Mouse (Mus musculus): Measurements from ENCODE around the gene Gm42742. TPM values are rescaled to one million over a fixed set of nuclear protein-coding genes. Genes with fewer than 3 reads are reported as not detected.

Gm42742 gene
- polyA plus RNA-seq, 1 experiment from 2014 or later = 21.9 TPM

- peaks cover 11% of the 10 kb centered on the region for H3K36me3 ChIP-seq (ENCODE audit: control insufficient read depth, insufficient read depth, low read length)
- no peaks in the 10 kb centered on the region for H3K9me3 ChIP-seq (ENCODE audit: control insufficient read depth, low read length)
- H3K9ac ChIP-seq (ENCODE audit: low read depth, low read length) = peak within 1 kb of the TSS; percentile 99
- peaks cover 30% of the 10 kb centered on the region for H3K4me1 ChIP-seq (ENCODE audit: control insufficient read depth, insufficient read depth, low read length)
- peak within 1 kb of the TSS; percentile 69 for H3K4me3 ChIP-seq (ENCODE audit: low read length)
- ATAC-seq = peak; percentile 82
- H3K4me2 ChIP-seq (ENCODE audit: low read depth, low read length) = peak within 1 kb of the TSS; percentile 92
- WGBS = under 1% methylated on average over 48 of the region's 63 CpGs
- no peaks in the 10 kb centered on the region for H3K27me3 ChIP-seq (replicated peaks; ENCODE audit: control insufficient read depth, insufficient read depth, low read length)
- peak within 1 kb of the TSS; percentile 95 for H3K27ac ChIP-seq (ENCODE audit: low read length)
Measured at GRCm38 (mm10) chr7:127026984-127027726, 6.3 kb upstream of the Gm42742 start, which contains the start of gene Maz. Gene Maz, minus strand, starts transcription at chr7:127027037.

GRCm38 (mm10) chr7:127026616-127026983, 5.7 kb upstream of the Gm42742 start:
- Histone ChIP-seq H3K9ac (ENCODE audit: low read depth, low read length) (peak overlapping the region; percentile 99), H3K36me3 (ENCODE audit: control insufficient read depth, insufficient read depth, low read length) (peaks cover 11% of the 10 kb centered on the region), H3K27ac (ENCODE audit: low read length) (peak overlapping the region; percentile 95), H3K4me2 (ENCODE audit: low read depth, low read length) (peak overlapping the region; percentile 92), H3K4me3 (ENCODE audit: low read length) (peak overlapping the region; percentile 69), H3K27me3 (replicated peaks; ENCODE audit: control insufficient read depth, insufficient read depth, low read length) (no peaks in the 10 kb centered on the region), H3K9me3 (ENCODE audit: control insufficient read depth, low read length) (no peaks in the 10 kb centered on the region), H3K4me1 (ENCODE audit: control insufficient read depth, insufficient read depth, low read length) (peaks cover 36% of the 10 kb centered on the region)
- no peak for ATAC-seq
- WGBS = no CpG with 5 or more reads among the region's 48 CpGs

- H3K4me3 ChIP-seq (ENCODE audit: low read length) = peak overlapping the region; percentile 69
- no peaks in the 10 kb centered on the region for H3K9me3 ChIP-seq (ENCODE audit: control insufficient read depth, low read length)
- H3K4me2 ChIP-seq (ENCODE audit: low read depth, low read length) = peak overlapping the region; percentile 92
- H3K27me3 ChIP-seq (replicated peaks; ENCODE audit: control insufficient read depth, insufficient read depth, low read length) = no peaks in the 10 kb centered on the region
- H3K27ac ChIP-seq (ENCODE audit: low read length) = peak overlapping the region; percentile 95
- H3K9ac ChIP-seq (ENCODE audit: low read depth, low read length) = peak overlapping the region; percentile 99
- ATAC-seq = peak; percentile 53
- peaks cover 40% of the 10 kb centered on the region for H3K4me1 ChIP-seq (ENCODE audit: control insufficient read depth, insufficient read depth, low read length)
- peaks cover 7% of the 10 kb centered on the region for H3K36me3 ChIP-seq (ENCODE audit: control insufficient read depth, insufficient read depth, low read length)
- WGBS = 1% methylated on average over 34 of the region's 48 CpGs
Measured at GRCm38 (mm10) chr7:127026161-127026600, 5.3 kb upstream of the Gm42742 start.

- Histone ChIP-seq H3K9me3 (ENCODE audit: control insufficient read depth, low read length) (no peaks in the 10 kb centered on the region), H3K4me2 (ENCODE audit: low read depth, low read length) (peak overlapping the region; percentile 92), H3K4me3 (ENCODE audit: low read length) (peak overlapping the region; percentile 69), H3K36me3 (ENCODE audit: control insufficient read depth, insufficient read depth, low read length) (peaks cover 7% of the 10 kb centered on the region), H3K27ac (ENCODE audit: low read length) (peak overlapping the region; percentile 95), H3K9ac (ENCODE audit: low read depth, low read length) (peak overlapping the region; percentile 99), H3K27me3 (replicated peaks; ENCODE audit: control insufficient read depth, insufficient read depth, low read length) (no peaks in the 10 kb centered on the region), H3K4me1 (ENCODE audit: control insufficient read depth, insufficient read depth, low read length) (peaks cover 45% of the 10 kb centered on the region)
- ATAC-seq = no peak
- under 1% methylated on average over 54 of the region's 65 CpGs for WGBS
Measured at GRCm38 (mm10) chr7:127025556-127026160, 4.8 kb upstream of the Gm42742 start.

GRCm38 (mm10) chr7:127024755-127025555, 4.1 kb upstream of the Gm42742 start:
- Histone ChIP-seq H3K9ac (ENCODE audit: low read depth, low read length) (peak overlapping the region; percentile 99), H3K4me1 (ENCODE audit: control insufficient read depth, insufficient read depth, low read length) (peaks cover 52% of the 10 kb centered on the region), H3K36me3 (ENCODE audit: control insufficient read depth, insufficient read depth, low read length) (peaks cover 7% of the 10 kb centered on the region), H3K4me3 (ENCODE audit: low read length) (peak overlapping the region; percentile 69), H3K4me2 (ENCODE audit: low read depth, low read length) (peak overlapping the region; percentile 92), H3K27ac (ENCODE audit: low read length) (peak overlapping the region; percentile 95), H3K27me3 (replicated peaks; ENCODE audit: control insufficient read depth, insufficient read depth, low read length) (no peaks in the 10 kb centered on the region), H3K9me3 (ENCODE audit: control insufficient read depth, low read length) (no peaks in the 10 kb centered on the region)
- under 1% methylated on average over 30 of the region's 30 CpGs for WGBS
- peak; percentile 45 for ATAC-seq

- Histone ChIP-seq H3K9ac (ENCODE audit: low read depth, low read length) (peak overlapping the region; percentile 99), H3K9me3 (ENCODE audit: control insufficient read depth, low read length) (no peaks in the 10 kb centered on the region), H3K27ac (ENCODE audit: low read length) (peak overlapping the region; percentile 95; the same call in 1 of the 2 replicates), H3K27me3 (replicated peaks; ENCODE audit: control insufficient read depth, insufficient read depth, low read length) (no peaks in the 10 kb centered on the region), H3K4me1 (ENCODE audit: control insufficient read depth, insufficient read depth, low read length) (peaks cover 61% of the 10 kb centered on the region), H3K4me3 (ENCODE audit: low read length) (peak overlapping the region; percentile 69), H3K4me2 (ENCODE audit: low read depth, low read length) (peak overlapping the region; percentile 92), H3K36me3 (ENCODE audit: control insufficient read depth, insufficient read depth, low read length) (peaks cover 7% of the 10 kb centered on the region)
- ATAC-seq = no peak
- WGBS = 17% methylated on average over 19 of the region's 19 CpGs
Measured at GRCm38 (mm10) chr7:127023896-127024690, 3.2 kb upstream of the Gm42742 start.

GRCm38 (mm10) chr7:127023272-127023691, 2.4 kb upstream of the Gm42742 start:
- peak overlapping the region; percentile 99 for H3K9ac ChIP-seq (ENCODE audit: low read depth, low read length)
- H3K4me3 ChIP-seq (ENCODE audit: low read length) = peak overlapping the region; percentile 69
- 0 out of 2 replicates have a peak overlapping the region, but pooled peaks have one; percentile 29 for H3K27ac ChIP-seq (ENCODE audit: low read length)
- no peaks in the 10 kb centered on the region for H3K9me3 ChIP-seq (ENCODE audit: control insufficient read depth, low read length)
- H3K27me3 ChIP-seq (replicated peaks; ENCODE audit: control insufficient read depth, insufficient read depth, low read length) = no peaks in the 10 kb centered on the region
- no peak for ATAC-seq
- peak overlapping the region; percentile 92 for H3K4me2 ChIP-seq (ENCODE audit: low read depth, low read length)
- WGBS = 75% methylated on average over 13 of the region's 13 CpGs
- H3K36me3 ChIP-seq (ENCODE audit: control insufficient read depth, insufficient read depth, low read length) = peaks cover 7% of the 10 kb centered on the region
- H3K4me1 ChIP-seq (ENCODE audit: control insufficient read depth, insufficient read depth, low read length) = peaks cover 67% of the 10 kb centered on the region

- H3K4me1 ChIP-seq (ENCODE audit: control insufficient read depth, insufficient read depth, low read length) = peaks cover 67% of the 10 kb centered on the region
- H3K27me3 ChIP-seq (replicated peaks; ENCODE audit: control insufficient read depth, insufficient read depth, low read length) = no peaks in the 10 kb centered on the region
- no peaks in the 10 kb centered on the region for H3K9me3 ChIP-seq (ENCODE audit: control insufficient read depth, low read length)
- ATAC-seq = no peak
- H3K36me3 ChIP-seq (ENCODE audit: control insufficient read depth, insufficient read depth, low read length) = peaks cover 7% of the 10 kb centered on the region
- whole genome bisulfite sequencing = 89% methylated on average over 6 of the region's 7 CpGs
- H3K27ac ChIP-seq (ENCODE audit: low read length) = no peak overlapping the region
- peak overlapping the region; percentile 99; the same call in 1 of the 2 replicates for H3K9ac ChIP-seq (ENCODE audit: low read depth, low read length)
- H3K4me2 ChIP-seq (ENCODE audit: low read depth, low read length) = peak overlapping the region; percentile 92
- peak overlapping the region; percentile 69; the same call in 1 of the 2 replicates for H3K4me3 ChIP-seq (ENCODE audit: low read length)
Measured at GRCm38 (mm10) chr7:127022528-127023271, 1.8 kb upstream of the Gm42742 start.

Measured in intestine, embryonic 16.5 days (tissue).